ENCODE assay signal across 14 mouse cellular contexts in genomic region chr6:58913971-58914370, GRCm38 (mm10). TPM values are rescaled to one million over a fixed set of nuclear protein-coding genes. Genes with fewer than 3 reads are reported as not detected.
"Had no signal": no experiment of that assay in that cellular context is flagged by ENCODE, and none has a peak within 500 bp of the region (broad histone marks: within the 10 kb centered on the region; RNA-seq: fewer than 3 reads in every experiment).

No protein-coding gene starts in this region.

- H3K4me2 ChIP-seq: liver, embryonic 13.5 days; midbrain, embryonic 11.5 days had no signal

- H3K36me3 ChIP-seq: liver, embryonic 13.5 days had no signal

- H3K4me3 ChIP-seq: left cerebral cortex, adult 2 months; liver, embryonic 13.5 days had no signal

- DNase-seq: kidney, adult 18-20 months; kidney, adult 9 months; kidney, postnatal 36 days; layer of hippocampus, postnatal 36 days; liver, embryonic 13.5 days; lung, adult 2 months; lung, postnatal 36 days; midbrain, embryonic 14.5 days; thymus, adult 2 months; thymus, postnatal 14 days; thymus, postnatal 4 days had no signal

- H3K4me1 ChIP-seq: liver, embryonic 13.5 days had no signal

- H3K9me3 ChIP-seq: liver, embryonic 13.5 days had no signal

- H3K9ac ChIP-seq: liver, embryonic 13.5 days had no signal

- H3K27ac ChIP-seq: left cerebral cortex, adult 2 months; liver, embryonic 13.5 days had no signal

- H3K27me3 ChIP-seq: liver, embryonic 13.5 days had no signal

RNA-seq across cellular contexts. Expression of gene Nap1l5, which starts 7.1 kb away (rescaled TPM):
- polyA plus RNA-seq: liver, adult 2 months had no signal
